Mouse (Mus musculus) stomach, postnatal 0 days (tissue): ENCODE data around the gene Ngrn.

Experiments
- CTCF ChIP-seq: IDR thresholded peaks from 2 replicates; pipeline ENCODE4 v1.5.1; 2016; ENCODE audit warnings: antibody characterized with exemption, low read depth, mild to moderate bottlenecking, moderate library complexity
- EP300 ChIP-seq: optimal IDR thresholded peaks from 2 replicates; pipeline ENCODE3; 2016; ENCODE audit warnings: antibody characterized with exemption

GRCm38 (mm10) chr7:80267764-80268163 lies 6.7 kb downstream of the Ngrn start:
- no peak for TF ChIP-seq CTCF
- no peak for TF ChIP-seq EP300
